Mouse (Mus musculus) liver, postnatal 0 days (tissue): ENCODE data around the gene Dph6.

ENCODE experiments used
- CTCF ChIP-seq: sonication (generic); IDR thresholded peaks from 2 replicates; pipeline ENCODE4 v1.5.1; 2016; ENCODE audit warnings: antibody characterized with exemption, low read depth
- EP300 ChIP-seq: IDR thresholded peaks from 2 replicates; pipeline ENCODE4 v1.6.1; 2016; ENCODE audit warnings: antibody characterized with exemption, low read depth, mild to moderate bottlenecking

- TF ChIP-seq CTCF (no peak), EP300 (no peak)
Measured at GRCm38 (mm10) chr2:114610110-114610509, 44.7 kb downstream of the Dph6 start.
